ENCODE assay signal across 9 mouse cellular contexts in genomic region chr2:77863522-77863921, GRCm38 (mm10). TPM values are rescaled to one million over a fixed set of nuclear protein-coding genes. Genes with fewer than 3 reads are reported as not detected.
DNase-seq lines count a peak whose midpoint lies in the region; ATAC-seq and TF ChIP-seq lines count a peak whose summit lies in the region.
"Had no signal": no experiment of that assay in that cellular context is flagged by ENCODE, and none has a peak within 500 bp of the region (broad histone marks: within the 10 kb centered on the region; RNA-seq: fewer than 3 reads in every experiment).

No protein-coding gene starts in this region.

- no peak overlapping the region for H3K9ac ChIP-seq in hindbrain, embryonic 11.5 days (ENCODE audit: low read depth, low read length)
- H3K9ac ChIP-seq in hindbrain, postnatal 0 days (replicated peaks; ENCODE audit: low read length) = no peak overlapping the region
- H3K9ac ChIP-seq: liver, embryonic 14.5 days had no signal

- no peak overlapping the region for H3K4me3 ChIP-seq in hindbrain, embryonic 11.5 days (ENCODE audit: low read depth, low read length)
- H3K4me3 ChIP-seq in hindbrain, postnatal 0 days (ENCODE audit: low read length) = no peak overlapping the region

- H3K27me3 ChIP-seq in hindbrain, embryonic 11.5 days (ENCODE audit: control insufficient read depth, insufficient read depth, low read length) = no peaks in the 10 kb centered on the region
- H3K27me3 ChIP-seq in hindbrain, postnatal 0 days (ENCODE audit: insufficient read depth, low read length) = no peaks in the 10 kb centered on the region

- no peaks in the 10 kb centered on the region for H3K36me3 ChIP-seq in hindbrain, embryonic 11.5 days (ENCODE audit: control insufficient read depth, insufficient read depth, low read length)
- no peaks in the 10 kb centered on the region for H3K36me3 ChIP-seq in hindbrain, postnatal 0 days (ENCODE audit: insufficient read depth, low read length)

- 76% methylated on average over 15 of the region's 15 CpGs for WGBS in hindbrain, embryonic 11.5 days
- WGBS in hindbrain, postnatal 0 days = 85% methylated on average over 15 of the region's 15 CpGs

- H3K4me2 ChIP-seq in hindbrain, embryonic 11.5 days (replicated peaks; ENCODE audit: low read depth, low read length) = no peak overlapping the region
- H3K4me2 ChIP-seq in hindbrain, postnatal 0 days (ENCODE audit: low read depth, low read length) = no peak overlapping the region

- H3K27ac ChIP-seq in hindbrain, embryonic 11.5 days (ENCODE audit: low read depth, low read length) = no peak overlapping the region
- no peak overlapping the region for H3K27ac ChIP-seq in hindbrain, postnatal 0 days
- H3K27ac ChIP-seq: liver, embryonic 14.5 days had no signal

- H3K9me3 ChIP-seq in hindbrain, embryonic 11.5 days (ENCODE audit: control insufficient read depth, low read length) = no peaks in the 10 kb centered on the region
- H3K9me3 ChIP-seq in hindbrain, postnatal 0 days (ENCODE audit: low read length) = no peaks in the 10 kb centered on the region

- peak; percentile 3 for DNase-seq in hindbrain, embryonic 11.5 days (ENCODE audit: low spot score)
- no peak for DNase-seq in hindbrain, postnatal 0 days (ENCODE audit: low spot score)
- DNase-seq in right cerebral cortex, postnatal 10 days (ENCODE audit: low spot score in 2 of 2) = peak; percentile 43 to 54
- DNase-seq in right cerebral cortex, postnatal 14 days = no peak
- peak; percentile 28 to 47 for DNase-seq in left cerebral cortex, adult 8-10 months (ENCODE audit: low spot score in 2 of 2)
- peak; percentile 48 for DNase-seq in telencephalon, adult 2 months (ENCODE audit: low read depth, low spot score)
- DNase-seq in adrenal gland, postnatal 14 days = no peak
- no peak for DNase-seq in cerebellum, postnatal 4 days (ENCODE audit: low spot score in 2 of 2)

- TF ChIP-seq CTCF in hindbrain, postnatal 0 days (IDR thresholded peaks at IDR 0.05; ENCODE audit: low read depth) = no peak

- no peaks in the 10 kb centered on the region for H3K4me1 ChIP-seq in hindbrain, embryonic 11.5 days (replicated peaks; ENCODE audit: control insufficient read depth, insufficient read depth, low read length)
- no peaks in the 10 kb centered on the region for H3K4me1 ChIP-seq in hindbrain, postnatal 0 days (ENCODE audit: insufficient read depth, low read length)

- ATAC-seq in hindbrain, embryonic 11.5 days (ENCODE audit: low FRiP score) = no peak
- no peak for ATAC-seq in hindbrain, postnatal 0 days

RNA-seq across cellular contexts. Expression of gene Zfp385b, which starts 44.1 kb away (rescaled TPM):
- polyA plus RNA-seq in hindbrain, embryonic 11.5 days (2014; fragmentation: Nextera tagmentation; extraction: Ambion mirVana) = 1.5 and 2.5 TPM in 2 replicates
- total RNA-seq in hindbrain, postnatal 0 days (2014; rRNA removed) = 10.2 and 15.5 TPM in 2 replicates
- 22.4 and 23.4 TPM in 2 replicates for polyA plus RNA-seq in hindbrain, postnatal 0 days (2015; fragmentation: Nextera tagmentation; extraction: Ambion mirVana)
- 10 to 100 TPM; 54.3 to 59.0 (median 56.3) TPM for total RNA-seq in left cerebral cortex, adult 8-10 months (2022)
- total RNA-seq in adrenal gland, postnatal 14 days (2021) = 0.49 and 1.9 TPM in 2 replicates

Comparison
In these comparisons a context has a peak if more than half of its experiments do, and no peak if none do; other contexts are left out.
1. DNase-seq: peak in hindbrain, embryonic 11.5 days (single experiment), right cerebral cortex, postnatal 10 days (2 of 2), left cerebral cortex, adult 8-10 months (2 of 2) and telencephalon, adult 2 months (single experiment); none in hindbrain, postnatal 0 days (single experiment), right cerebral cortex, postnatal 14 days (single experiment), adrenal gland, postnatal 14 days (single experiment) and cerebellum, postnatal 4 days (0 of 2).